Mouse (Mus musculus): Measurements from ENCODE around the gene Frmpd2.

- TF ChIP-seq CTCF (IDR thresholded peaks at IDR 0.05; ENCODE audit: low read depth), result no peak
- TF ChIP-seq EP300 (optimal IDR thresholded peaks at IDR 0.05), result no peak
Measured at GRCm38 (mm10) chr14:33463658-33464057, 7.8 kb upstream of the Frmpd2 start.
